Comparison of ENCODE assay signal across 10 mouse cellular contexts in the genomic region with DNA sequence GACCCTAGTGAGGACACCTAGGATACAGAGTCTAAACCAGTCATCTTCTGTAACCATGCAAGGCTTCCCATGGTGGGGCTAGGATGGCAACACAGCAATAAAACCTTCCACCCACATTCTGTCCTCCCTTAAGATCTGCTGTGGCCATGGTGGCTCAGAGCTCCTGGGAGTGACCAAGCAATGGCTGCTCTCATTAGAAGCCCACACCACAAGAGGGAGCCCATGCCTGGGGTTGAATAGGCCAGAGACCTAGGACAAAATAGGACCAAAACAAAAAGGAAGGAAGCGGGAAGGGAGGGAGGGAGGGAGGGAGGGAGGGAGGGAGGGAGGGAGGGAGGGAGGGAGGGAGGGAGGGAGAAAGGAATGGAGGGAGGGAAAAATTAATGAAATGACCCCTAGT. TPM values are rescaled to one million over a fixed set of nuclear protein-coding genes. Genes with fewer than 3 reads are reported as not detected.
A peak's percentile ranks its signal among the peaks of the same experiment; 100 is the strongest.
DNase-seq lines count a peak whose midpoint lies in the region; ATAC-seq and TF ChIP-seq lines count a peak whose summit lies in the region.
"Had no signal": no experiment of that assay in that cellular context is flagged by ENCODE, and none has a peak within 500 bp of the region (broad histone marks: within the 10 kb centered on the region; RNA-seq: fewer than 3 reads in every experiment).

No protein-coding gene starts in this region.

- peak; percentile 76 for DNase-seq in gastrocnemius, adult 2 months
- DNase-seq in gastrocnemius, postnatal 25 days: no peak
- peak; percentile 50 for DNase-seq in urinary bladder, postnatal 14 days (ENCODE audit: low spot score)
- DNase-seq in urinary bladder, adult 2 months (ENCODE audit: low spot score): no peak
- DNase-seq in heart, postnatal 36 days: peak; percentile 44 to 50
- DNase-seq in right cerebral cortex, postnatal 36 days (ENCODE audit: low spot score in 2 of 2): no peak

- intact Hi-C loops in gastrocnemius, adult 2 months (cut with DNase I): loop anchor here (2.0 kb wide), 2 partner anchors 26 to 68 kb away; no protein-coding TSS in a partner anchor
- intact Hi-C loops in heart, postnatal 36 days (cut with DNase I): loop anchor here (1.0 to 5.0 kb wide), 3 partner anchors 34 to 69 kb away; no protein-coding TSS in a partner anchor

- no peak for ATAC-seq in frontal cortex, adult (ENCODE audit: low TSS enrichment)
- ATAC-seq in erythroblast, adult 5-6 weeks (replicated peaks; ENCODE audit: low FRiP score, poor library complexity, severe bottlenecking): no peak
- ATAC-seq: activated CD4-positive, CD25-positive, alpha-beta regulatory T cell, adult 4 months had no signal

- H3K27ac ChIP-seq in gastrocnemius, adult 2 months: peak overlapping the region; percentile 74
- H3K27ac ChIP-seq: liver, embryonic 15.5 days had no signal

- peak; percentile 63 for TF ChIP-seq CTCF in gastrocnemius, adult 2 months (IDR thresholded peaks at IDR 0.05)

- H3K4me3 ChIP-seq in gastrocnemius, adult 2 months: no peak overlapping the region; the same call in 1 of the 2 replicates
- H3K4me3 ChIP-seq: liver, embryonic 15.5 days had no signal

RNA-seq across cellular contexts. Expression of gene Agpat3, which starts 29.5 kb away (rescaled TPM):
- total RNA-seq in gastrocnemius, adult 2 months (2021): 100 to 1,000 TPM; 108 to 135 TPM
- total RNA-seq in gastrocnemius, postnatal 25 days (2021): 100 to 1,000 TPM; 120 to 123 TPM
- polyA plus RNA-seq in urinary bladder, adult 2 months (2012; rRNA removed): 75.1 and 81.3 TPM in 2 replicates
- total RNA-seq in heart, postnatal 36 days (2021): 100 to 1,000 TPM; 232 to 266 TPM
- 3.3 and 5.8 TPM in 2 replicates for total RNA-seq in erythroblast, adult 5-6 weeks (2015; ENCODE audit: low replicate concordance)
- total RNA-seq in erythroblast, adult 5-6 weeks (2017; ENCODE audit: low replicate concordance): 2.6 and 3.2 TPM in 2 replicates

Comparison
In these comparisons a context has a peak if more than half of its experiments do, and no peak if none do; other contexts are left out.
1. DNase-seq: peak in gastrocnemius, adult 2 months (single experiment), urinary bladder, postnatal 14 days (single experiment) and heart, postnatal 36 days (2 of 2); none in gastrocnemius, postnatal 25 days (single experiment), urinary bladder, adult 2 months (single experiment) and right cerebral cortex, postnatal 36 days (0 of 2).
2. RNA of gene Agpat3, which starts 29.5 kb away (total RNA-seq): 232 to 266 TPM in heart, postnatal 36 days, 108 to 135 TPM in gastrocnemius, adult 2 months and 120 to 123 TPM in gastrocnemius, postnatal 25 days; 2.6 to 5.8 TPM in erythroblast, adult 5-6 weeks; every median in the first group is over 10 times any median in the second.